In the genomic region with DNA sequence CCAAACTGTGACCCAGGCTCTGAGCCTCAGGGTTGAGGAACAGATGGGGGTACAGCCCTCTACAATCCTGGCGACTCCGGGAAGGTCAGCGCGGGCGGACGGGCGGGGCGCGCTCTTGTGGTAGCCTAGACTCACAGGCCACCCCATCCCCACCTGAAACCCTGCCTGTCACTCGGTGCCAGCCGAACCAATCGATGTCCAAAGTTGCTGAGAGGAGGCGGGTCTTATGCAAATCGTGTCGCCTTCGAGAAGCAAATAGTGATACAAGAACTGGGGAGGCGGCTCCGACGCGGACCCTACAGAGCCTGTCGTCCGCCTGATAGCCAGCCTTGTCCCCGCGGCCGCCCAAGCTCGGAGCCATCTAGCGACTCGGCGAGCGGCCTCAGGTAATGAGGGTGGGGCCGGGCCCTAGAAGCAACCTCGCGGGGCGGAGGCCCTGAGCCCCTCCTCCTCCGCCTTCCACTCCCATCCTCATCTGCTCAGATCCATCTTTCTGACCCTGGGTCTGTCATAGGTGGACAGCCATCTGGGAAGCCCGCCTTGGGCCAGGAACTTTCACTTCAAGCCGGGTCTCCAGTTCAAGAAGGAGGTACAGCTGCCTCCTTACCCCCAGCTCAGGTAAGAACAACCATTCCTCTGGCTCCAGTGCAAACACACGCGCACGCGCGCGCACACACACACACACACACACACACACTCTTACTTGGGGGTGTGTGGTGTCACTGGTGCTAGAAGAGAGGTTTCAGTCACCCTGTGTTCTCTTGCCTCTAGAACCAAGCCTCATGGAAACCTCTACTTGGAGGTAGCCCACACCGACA, we compare ENCODE assay signal across 7 mouse cellular contexts. TPM values are rescaled to one million over a fixed set of nuclear protein-coding genes. Genes with fewer than 3 reads are reported as not detected.
DNase-seq lines count a peak whose midpoint lies in the region; ATAC-seq lines count a peak whose summit lies in the region.

No protein-coding gene starts in this region.

- H3K36me3 ChIP-seq in forebrain, embryonic 10.5 days (replicated peaks) = no peaks in the 10 kb centered on the region
- no peaks in the 10 kb centered on the region for H3K36me3 ChIP-seq in heart, embryonic 14.5 days (ENCODE audit: control insufficient read depth, insufficient read depth, low read length)
- H3K36me3 ChIP-seq in kidney, embryonic 16.5 days (ENCODE audit: insufficient read depth, low read length) = no peaks in the 10 kb centered on the region
- H3K36me3 ChIP-seq in limb, embryonic 15.5 days = no peaks in the 10 kb centered on the region
- H3K36me3 ChIP-seq in midbrain, embryonic 16.5 days (ENCODE audit: control insufficient read depth, insufficient read depth, low read length) = no peaks in the 10 kb centered on the region; the same call in 1 of the 2 replicates

- 11% methylated on average over 44 of the region's 44 CpGs for WGBS in forebrain, embryonic 10.5 days
- WGBS in heart, embryonic 14.5 days = 12% methylated on average over 44 of the region's 44 CpGs
- whole genome bisulfite sequencing in kidney, embryonic 16.5 days = 11% methylated on average over 44 of the region's 44 CpGs
- 12% methylated on average over 42 of the region's 44 CpGs for WGBS in limb, embryonic 15.5 days
- 11% methylated on average over 44 of the region's 44 CpGs for WGBS in midbrain, embryonic 16.5 days

- peak overlapping the region; percentile 54; the same call in 1 of the 2 replicates for H3K9ac ChIP-seq in heart, embryonic 14.5 days (ENCODE audit: low read length)
- H3K9ac ChIP-seq in kidney, embryonic 16.5 days (replicated peaks; ENCODE audit: low read length) = peak overlapping the region; percentile 46; the same call in 1 of the 2 replicates
- H3K9ac ChIP-seq in limb, embryonic 15.5 days = no peak overlapping the region
- H3K9ac ChIP-seq in midbrain, embryonic 16.5 days (ENCODE audit: low read depth, low read length) = peak overlapping the region; percentile 64

- peaks cover 90% of the 10 kb centered on the region for H3K27me3 ChIP-seq in forebrain, embryonic 10.5 days (ENCODE audit: poor library complexity, severe bottlenecking)
- peaks cover 86% of the 10 kb centered on the region for H3K27me3 ChIP-seq in heart, embryonic 14.5 days (ENCODE audit: control insufficient read depth, insufficient read depth, low read length)
- H3K27me3 ChIP-seq in kidney, embryonic 16.5 days (ENCODE audit: insufficient read depth, low read length) = peaks cover 50% of the 10 kb centered on the region
- H3K27me3 ChIP-seq in limb, embryonic 15.5 days = peaks cover 70% of the 10 kb centered on the region
- H3K27me3 ChIP-seq in midbrain, embryonic 16.5 days (ENCODE audit: control insufficient read depth, insufficient read depth, low read depth, low read length) = peaks cover 13% of the 10 kb centered on the region

- H3K27ac ChIP-seq in forebrain, embryonic 10.5 days = peak overlapping the region; percentile 35; the same call in 1 of the 2 replicates
- no peak overlapping the region for H3K27ac ChIP-seq in heart, embryonic 14.5 days (replicated peaks in 1 of 2; ENCODE audit: control insufficient read depth in 1 of 2, insufficient read depth in 1 of 2, low read depth in 2 of 2, low read length in 2 of 2)
- no peak overlapping the region for H3K27ac ChIP-seq in kidney, embryonic 16.5 days (ENCODE audit: low read length)
- no peak overlapping the region for H3K27ac ChIP-seq in limb, embryonic 15.5 days
- H3K27ac ChIP-seq in midbrain, embryonic 16.5 days (ENCODE audit: low read length) = peak overlapping the region; percentile 80

- H3K4me3 ChIP-seq in forebrain, embryonic 10.5 days = peak overlapping the region; percentile 58
- peak overlapping the region; percentile 45 to 46 for H3K4me3 ChIP-seq in heart, embryonic 14.5 days (ENCODE audit: control insufficient read depth in 1 of 2, insufficient read depth in 1 of 2, low read depth in 1 of 2, low read length in 2 of 2)
- H3K4me3 ChIP-seq in kidney, embryonic 16.5 days (ENCODE audit: low read length) = peak overlapping the region; percentile 50
- H3K4me3 ChIP-seq in limb, embryonic 15.5 days = peak overlapping the region; percentile 46
- peak overlapping the region; percentile 44 for H3K4me3 ChIP-seq in midbrain, embryonic 16.5 days (ENCODE audit: low read depth, low read length)

- peak overlapping the region; percentile 79 for H3K4me2 ChIP-seq in heart, embryonic 14.5 days (ENCODE audit: low read length)
- peak overlapping the region; percentile 74 for H3K4me2 ChIP-seq in kidney, embryonic 16.5 days (replicated peaks; ENCODE audit: low read depth, low read length)
- H3K4me2 ChIP-seq in limb, embryonic 15.5 days = peak overlapping the region; percentile 77
- H3K4me2 ChIP-seq in midbrain, embryonic 16.5 days (ENCODE audit: low read length) = peak overlapping the region; percentile 74

- peak; percentile 88 for DNase-seq in brain, embryonic 18.5 days (ENCODE audit: low read depth, low spot score)
- peak; percentile 89 for DNase-seq in forebrain, embryonic 10.5 days (ENCODE audit: extremely low spot score, low spot score)
- DNase-seq in spleen, adult 18-20 months = peak; percentile 14 to 25

- peaks cover 25% of the 10 kb centered on the region for H3K4me1 ChIP-seq in forebrain, embryonic 10.5 days
- H3K4me1 ChIP-seq in heart, embryonic 14.5 days (ENCODE audit: control insufficient read depth in 2 of 2, insufficient read depth in 2 of 2, low read length in 2 of 2) = peaks cover 12 to 13% of the 10 kb centered on the region in 2 experiments
- H3K4me1 ChIP-seq in kidney, embryonic 16.5 days (ENCODE audit: insufficient read depth, low read length) = peaks cover 14% of the 10 kb centered on the region
- peaks cover 19% of the 10 kb centered on the region for H3K4me1 ChIP-seq in limb, embryonic 15.5 days
- H3K4me1 ChIP-seq in midbrain, embryonic 16.5 days (ENCODE audit: control insufficient read depth, insufficient read depth, low read length) = peaks cover 28% of the 10 kb centered on the region

- no peaks in the 10 kb centered on the region for H3K9me3 ChIP-seq in forebrain, embryonic 10.5 days
- no peaks in the 10 kb centered on the region for H3K9me3 ChIP-seq in heart, embryonic 14.5 days (ENCODE audit: control insufficient read depth, low read length)
- H3K9me3 ChIP-seq in kidney, embryonic 16.5 days (ENCODE audit: low read length) = no peaks in the 10 kb centered on the region
- H3K9me3 ChIP-seq in limb, embryonic 15.5 days = no peaks in the 10 kb centered on the region
- H3K9me3 ChIP-seq in midbrain, embryonic 16.5 days (replicated peaks; ENCODE audit: control insufficient read depth, low read length, poor library complexity, severe bottlenecking) = no peaks in the 10 kb centered on the region

- peak; percentile 82 for ATAC-seq in heart, embryonic 14.5 days (ENCODE audit: insufficient number of reproducible peaks, insufficient read depth, low FRiP score, low read depth)
- ATAC-seq in kidney, embryonic 16.5 days (ENCODE audit: low FRiP score, low TSS enrichment) = peak; percentile 95
- ATAC-seq in limb, embryonic 15.5 days (ENCODE audit: insufficient number of reproducible peaks, low FRiP score, low TSS enrichment, low read depth) = peak; percentile 69; the same call in 1 of the 2 replicates
- ATAC-seq in midbrain, embryonic 16.5 days = peak; percentile 93

RNA-seq across cellular contexts. Expression of a gene that starts 0.4 kb away (rescaled TPM):
- polyA plus RNA-seq in forebrain, embryonic 10.5 days (2016; fragmentation: Nextera tagmentation; extraction: Ambion mirVana) = 0.30 and 0.73 TPM in 2 replicates
- polyA plus RNA-seq in heart, embryonic 14.5 days (2014; fragmentation: Nextera tagmentation; extraction: Ambion mirVana) = 1.0 and 1.1 TPM in 2 replicates
- 1.3 and 1.7 TPM in 2 replicates for polyA plus RNA-seq in kidney, embryonic 16.5 days (2015; fragmentation: Nextera tagmentation; extraction: Ambion mirVana)
- polyA plus RNA-seq in limb, embryonic 15.5 days (2015; fragmentation: Nextera tagmentation; extraction: Ambion mirVana) = 0.46 and 0.50 TPM in 2 replicates
- 69.3 and 76.5 TPM in 2 replicates for polyA plus RNA-seq in midbrain, embryonic 16.5 days (2015; fragmentation: Nextera tagmentation; extraction: Ambion mirVana)

RNA-seq across cellular contexts. Expression of a gene that starts 17.9 kb away (rescaled TPM):
- not detected in 2 replicates for polyA plus RNA-seq in forebrain, embryonic 10.5 days (2016; fragmentation: Nextera tagmentation; extraction: Ambion mirVana)
- polyA plus RNA-seq in heart, embryonic 14.5 days (2014; fragmentation: Nextera tagmentation; extraction: Ambion mirVana) = 1.7 and 2.1 TPM in 2 replicates
- 0.25 and 0.28 TPM in 2 replicates for polyA plus RNA-seq in kidney, embryonic 16.5 days (2015; fragmentation: Nextera tagmentation; extraction: Ambion mirVana)
- 0.14 TPM in 1 of 2 replicates, not detected in the other for polyA plus RNA-seq in limb, embryonic 15.5 days (2015; fragmentation: Nextera tagmentation; extraction: Ambion mirVana)
- 0.15 and 0.17 TPM in 2 replicates for polyA plus RNA-seq in midbrain, embryonic 16.5 days (2015; fragmentation: Nextera tagmentation; extraction: Ambion mirVana)

RNA-seq across cellular contexts. Expression of a gene that starts 43.7 kb away (rescaled TPM):
- polyA plus RNA-seq in forebrain, embryonic 10.5 days (2016; fragmentation: Nextera tagmentation; extraction: Ambion mirVana) = 142 and 145 TPM in 2 replicates
- polyA plus RNA-seq in heart, embryonic 14.5 days (2014; fragmentation: Nextera tagmentation; extraction: Ambion mirVana) = 51.7 and 54.8 TPM in 2 replicates
- 112 TPM in 2 replicates for polyA plus RNA-seq in kidney, embryonic 16.5 days (2015; fragmentation: Nextera tagmentation; extraction: Ambion mirVana)
- polyA plus RNA-seq in limb, embryonic 15.5 days (2015; fragmentation: Nextera tagmentation; extraction: Ambion mirVana) = 93.2 and 94.9 TPM in 2 replicates
- 52.1 and 58.7 TPM in 2 replicates for polyA plus RNA-seq in midbrain, embryonic 16.5 days (2015; fragmentation: Nextera tagmentation; extraction: Ambion mirVana)

RNA-seq across cellular contexts. Expression of a gene that starts 49.9 kb away (rescaled TPM):
- 6.6 and 6.7 TPM in 2 replicates for polyA plus RNA-seq in forebrain, embryonic 10.5 days (2016; fragmentation: Nextera tagmentation; extraction: Ambion mirVana)
- polyA plus RNA-seq in heart, embryonic 14.5 days (2014; fragmentation: Nextera tagmentation; extraction: Ambion mirVana) = 10.7 and 11.4 TPM in 2 replicates
- 48.8 and 50.7 TPM in 2 replicates for polyA plus RNA-seq in kidney, embryonic 16.5 days (2015; fragmentation: Nextera tagmentation; extraction: Ambion mirVana)
- 11.0 and 15.6 TPM in 2 replicates for polyA plus RNA-seq in limb, embryonic 15.5 days (2015; fragmentation: Nextera tagmentation; extraction: Ambion mirVana)
- 5.6 and 6.2 TPM in 2 replicates for polyA plus RNA-seq in midbrain, embryonic 16.5 days (2015; fragmentation: Nextera tagmentation; extraction: Ambion mirVana)

Comparison
In these comparisons a context has a peak if more than half of its experiments do, and no peak if none do; other contexts are left out.
1. DNase-seq: peak in every context shown above with its lines; median percentile 89 in forebrain, embryonic 10.5 days; 88 in brain, embryonic 18.5 days; 20 in spleen, adult 18-20 months.
2. H3K27ac ChIP-seq: peak in forebrain, embryonic 10.5 days (single experiment) and midbrain, embryonic 16.5 days (single experiment); none in heart, embryonic 14.5 days (0 of 2), kidney, embryonic 16.5 days (single experiment) and limb, embryonic 15.5 days (single experiment).
3. RNA of a gene that starts 0.4 kb away (polyA plus RNA-seq): 69.3 to 76.5 TPM in midbrain, embryonic 16.5 days; 1.3 to 1.7 TPM in kidney, embryonic 16.5 days, 1.0 to 1.1 TPM in heart, embryonic 14.5 days, 0.46 to 0.50 TPM in limb, embryonic 15.5 days and 0.30 to 0.73 TPM in forebrain, embryonic 10.5 days; every median in the first group is over 10 times any median in the second.
4. Peak in every context shown above with its lines, with median percentiles within 50 percentile points of each other: H3K4me3 ChIP-seq, ATAC-seq and H3K4me2 ChIP-seq.